Mouse (Mus musculus): ENCODE results near the gene Hsd17b13.

DNA sequence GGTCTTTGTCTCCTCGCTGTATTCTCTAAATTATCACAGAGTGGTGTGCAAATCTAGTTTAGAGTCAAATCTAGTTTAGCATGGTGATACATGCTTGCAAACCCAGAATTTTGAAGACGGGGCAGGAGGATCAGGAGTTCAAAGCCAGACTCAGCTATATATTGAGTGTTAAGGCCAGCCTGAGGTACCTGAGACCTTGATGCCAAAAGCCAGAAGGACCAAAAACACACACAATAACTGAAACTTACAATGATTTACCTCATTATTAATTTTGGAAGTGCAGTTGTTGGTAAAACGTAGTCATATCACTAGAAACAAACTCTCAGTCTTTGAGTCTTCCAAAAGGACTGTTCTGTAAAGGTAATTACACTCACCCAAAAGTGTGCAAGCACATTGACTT lies 32.2 kb upstream of the Hsd17b13 start:
- TF ChIP-seq CTCF (IDR thresholded peaks at IDR 0.05) (no peak), POLR2A (IDR thresholded peaks at IDR 0.05; ENCODE audit: insufficient read depth, low read depth, low read length) (no peak)

Measured in heart, adult 2 months (tissue).